Mouse (Mus musculus): ENCODE data around the gene Ccdc159. TPM values are rescaled to one million over a fixed set of nuclear protein-coding genes. Genes with fewer than 3 reads are reported as not detected.

Gene Ccdc159
- polyA plus RNA-seq (2016; fragmentation: Nextera tagmentation; extraction: Ambion mirVana) = 5.2 and 5.7 TPM in 2 replicates

DNA sequence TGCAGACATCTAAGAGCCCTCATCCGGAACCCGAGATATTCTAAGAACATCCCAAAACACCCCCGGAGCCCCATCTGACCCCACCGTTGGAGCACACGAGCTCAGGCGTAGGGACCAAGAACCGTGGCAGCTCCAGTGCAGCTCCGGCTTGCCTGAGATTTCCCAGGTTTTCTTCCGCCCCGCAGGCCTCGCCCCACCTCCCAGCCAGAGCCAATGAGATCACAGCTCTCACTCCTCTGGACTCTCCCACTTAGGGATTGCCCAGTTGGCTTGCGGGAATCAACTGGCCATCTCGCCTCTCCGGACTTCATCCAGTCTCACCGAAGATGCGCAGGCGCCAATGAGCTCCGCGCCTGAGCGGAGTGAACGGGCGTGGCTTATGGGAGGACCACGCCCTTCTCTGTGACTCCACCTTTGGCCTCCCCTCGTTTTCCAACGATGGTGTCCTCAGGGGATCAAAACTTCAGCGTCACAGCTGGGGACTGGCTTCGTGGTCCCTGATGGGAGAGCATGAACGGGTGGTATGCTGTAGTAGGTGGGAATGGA lies at the start of gene Ccdc159, which contains the start of gene Tmem205:
Ccdc159 (plus strand) TSS at position 264 of the 546 bp plus-strand sequence.
Tmem205 (minus strand) TSS at position 349 of the 546 bp plus-strand sequence.
- Histone ChIP-seq H3K4me3 (replicated peaks) (peak within 1 kb of the TSS; percentile 56), H3K4me2 (peak within 1 kb of the TSS; percentile 68), H3K9me3 (no peaks in the 10 kb centered on the region), H3K36me3 (peaks cover 16% of the 10 kb centered on the region), H3K4me1 (replicated peaks) (peaks cover 11% of the 10 kb centered on the region), H3K27me3 (no peaks in the 10 kb centered on the region), H3K9ac (replicated peaks) (peak within 1 kb of the TSS; percentile 64), H3K27ac (peak within 1 kb of the TSS; percentile 46; the same call in 1 of the 2 replicates)
- WGBS = under 1% methylated on average over 28 of the region's 28 CpGs
- peak; percentile 98 for ATAC-seq (ENCODE audit: insufficient number of reproducible peaks, insufficient read depth, low FRiP score, low TSS enrichment, low read depth)

DNA sequence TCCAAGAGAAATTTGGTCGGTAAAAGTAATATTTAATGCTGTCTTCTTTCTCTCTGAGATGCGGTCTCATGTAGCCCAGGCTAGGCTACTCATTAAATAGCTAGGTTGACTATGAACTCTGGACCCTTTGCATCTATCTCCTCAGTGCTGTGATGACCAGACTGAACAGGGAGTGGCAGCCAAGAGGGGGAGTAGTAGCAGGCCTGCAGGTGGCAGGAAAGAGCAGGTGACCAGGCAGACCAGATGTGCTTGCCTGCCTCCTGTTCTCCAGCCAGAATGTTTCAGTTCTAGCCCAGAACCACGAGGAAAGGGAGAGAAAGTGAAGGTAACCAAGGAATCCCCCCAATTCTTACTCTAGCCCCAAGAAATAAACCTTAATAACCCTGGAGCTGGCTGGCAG lies 38.0 kb upstream of the Ccdc159 start:
- no peak overlapping the region for H3K27ac ChIP-seq
- H3K4me1 ChIP-seq (replicated peaks) = no peaks in the 10 kb centered on the region
- no peaks in the 10 kb centered on the region for H3K36me3 ChIP-seq
- no peak for ATAC-seq (ENCODE audit: insufficient number of reproducible peaks, insufficient read depth, low FRiP score, low TSS enrichment, low read depth)
- no peaks in the 10 kb centered on the region for H3K9me3 ChIP-seq
- no peak overlapping the region for H3K4me3 ChIP-seq (replicated peaks)
- H3K27me3 ChIP-seq = peaks cover 8% of the 10 kb centered on the region; the same call in 1 of the 2 replicates
- WGBS = 59% methylated on average over 3 of the region's 3 CpGs
- no peak overlapping the region for H3K4me2 ChIP-seq
- no peak overlapping the region for H3K9ac ChIP-seq (replicated peaks)

- Histone ChIP-seq H3K9ac (replicated peaks) (no peak overlapping the region), H3K36me3 (no peaks in the 10 kb centered on the region), H3K4me2 (peak overlapping the region; percentile 53), H3K4me1 (replicated peaks) (no peaks in the 10 kb centered on the region), H3K9me3 (peaks cover 5% of the 10 kb centered on the region; the same call in 1 of the 2 replicates), H3K27ac (no peak overlapping the region), H3K4me3 (replicated peaks) (peak overlapping the region; percentile 36), H3K27me3 (peaks cover 19% of the 10 kb centered on the region; the same call in 1 of the 2 replicates)
- 15% methylated on average over 10 of the region's 10 CpGs for WGBS
- ATAC-seq (ENCODE audit: insufficient number of reproducible peaks, insufficient read depth, low FRiP score, low TSS enrichment, low read depth) = peak; percentile 67
These were observed 25.9 kb upstream of the Ccdc159 start for GRCm38 (mm10) chr9:21901223-21901820.

DNA sequence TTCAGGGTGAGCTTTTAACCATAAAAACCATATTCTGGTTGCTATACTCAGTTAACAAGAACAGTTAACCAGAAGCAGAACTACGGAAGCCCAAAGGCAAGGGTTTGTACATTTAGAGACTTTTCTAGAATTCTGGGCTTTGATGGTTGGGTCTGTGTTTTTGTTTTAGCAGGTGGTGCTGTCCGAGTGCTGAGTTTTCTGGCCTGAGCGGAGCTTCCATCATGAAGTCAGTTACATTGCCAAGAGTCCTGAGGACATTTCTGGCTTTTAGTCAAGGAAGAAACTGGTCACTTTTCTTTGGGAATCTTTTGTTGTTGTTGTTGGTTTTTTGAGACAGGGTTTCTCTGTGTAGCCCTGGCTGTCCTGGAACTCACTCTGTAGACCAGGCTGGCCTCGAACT lies 23.2 kb upstream of the Ccdc159 start:
- H3K27ac ChIP-seq = no peak overlapping the region
- H3K9ac ChIP-seq (replicated peaks) = no peak overlapping the region
- H3K36me3 ChIP-seq = no peaks in the 10 kb centered on the region
- ATAC-seq (ENCODE audit: insufficient number of reproducible peaks, insufficient read depth, low FRiP score, low TSS enrichment, low read depth) = no peak
- WGBS = 87% methylated on average over 4 of the region's 4 CpGs
- H3K4me2 ChIP-seq = no peak overlapping the region
- peaks cover 16% of the 10 kb centered on the region; the same call in 1 of the 2 replicates for H3K27me3 ChIP-seq
- H3K4me1 ChIP-seq (replicated peaks) = no peaks in the 10 kb centered on the region
- H3K9me3 ChIP-seq = peaks cover 5% of the 10 kb centered on the region; the same call in 1 of the 2 replicates
- H3K4me3 ChIP-seq (replicated peaks) = no peak overlapping the region

- no peak for ATAC-seq (ENCODE audit: insufficient number of reproducible peaks, insufficient read depth, low FRiP score, low TSS enrichment, low read depth)
- no peak overlapping the region for H3K4me3 ChIP-seq (replicated peaks)
- WGBS = 73% methylated on average over 11 of the region's 11 CpGs
These were observed 19.1 kb upstream of the Ccdc159 start for GRCm38 (mm10) chr9:21908216-21908615.

GRCm38 (mm10) chr9:21909474-21910223 lies 17.6 kb upstream of the Ccdc159 start:
- no peaks in the 10 kb centered on the region for H3K27me3 ChIP-seq
- no peak overlapping the region for H3K4me3 ChIP-seq (replicated peaks)
- WGBS = 73% methylated on average over 10 of the region's 10 CpGs
- H3K9me3 ChIP-seq = peaks cover 5% of the 10 kb centered on the region; the same call in 1 of the 2 replicates
- no peak overlapping the region for H3K4me2 ChIP-seq
- H3K36me3 ChIP-seq = no peaks in the 10 kb centered on the region
- no peak for ATAC-seq (ENCODE audit: insufficient number of reproducible peaks, insufficient read depth, low FRiP score, low TSS enrichment, low read depth)
- no peaks in the 10 kb centered on the region for H3K4me1 ChIP-seq (replicated peaks)
- no peak overlapping the region for H3K9ac ChIP-seq (replicated peaks)
- H3K27ac ChIP-seq = no peak overlapping the region

More at GRCm38 (mm10) chr9:21908216-21908615, 19.1 kb upstream of the Ccdc159 start:
- no peak overlapping the region for H3K9ac ChIP-seq (replicated peaks)
- no peak overlapping the region for H3K4me2 ChIP-seq
- peaks cover 5% of the 10 kb centered on the region; the same call in 1 of the 2 replicates for H3K9me3 ChIP-seq
- no peaks in the 10 kb centered on the region for H3K4me1 ChIP-seq (replicated peaks)
- H3K27ac ChIP-seq = no peak overlapping the region
- H3K27me3 ChIP-seq = 0 out of 2 replicates have a peak, but pooled peaks cover 8% of the 10 kb centered on the region
- no peaks in the 10 kb centered on the region for H3K36me3 ChIP-seq

DNA sequence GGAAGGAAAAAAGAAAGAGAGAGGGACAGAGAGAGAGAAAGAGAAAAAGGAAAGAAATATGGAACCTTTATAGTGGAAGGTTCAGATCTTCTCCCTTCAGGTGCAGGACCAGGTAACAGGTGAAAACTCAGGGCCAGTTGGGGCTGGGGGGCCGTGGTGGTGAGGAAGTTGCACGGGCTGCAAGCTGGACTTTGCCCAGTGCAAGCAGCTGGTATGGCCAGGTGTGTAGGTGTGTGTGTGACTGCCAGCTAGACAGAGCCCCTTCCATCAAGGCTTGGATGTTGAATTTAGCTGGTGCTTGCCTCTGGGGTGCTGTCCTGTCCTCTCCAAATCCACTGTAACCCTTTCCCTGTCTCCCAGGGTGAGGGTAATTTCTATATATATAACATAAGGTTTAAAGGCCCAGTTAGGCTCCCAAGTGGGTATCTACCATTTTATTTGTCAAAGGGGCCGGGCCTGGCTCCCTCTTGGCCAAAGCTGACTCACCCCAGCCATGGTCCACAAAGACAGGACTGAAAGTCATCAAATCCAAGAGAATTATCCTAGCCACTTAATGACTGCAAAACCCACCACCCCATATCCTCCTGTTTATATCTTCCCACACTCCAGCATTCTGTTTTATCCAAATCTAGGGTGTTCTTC lies 10.3 kb upstream of the Ccdc159 start:
- Histone ChIP-seq H3K36me3 (peaks cover 4% of the 10 kb centered on the region; the same call in 1 of the 2 replicates), H3K27me3 (peaks cover 26% of the 10 kb centered on the region), H3K4me2 (peak overlapping the region; percentile 97), H3K27ac (no peak overlapping the region), H3K4me3 (replicated peaks) (peak overlapping the region; percentile 62), H3K9me3 (no peaks in the 10 kb centered on the region), H3K4me1 (replicated peaks) (peaks cover 7% of the 10 kb centered on the region), H3K9ac (replicated peaks) (no peak overlapping the region)
- WGBS = 57% methylated on average over 3 of the region's 3 CpGs
- no peak for ATAC-seq (ENCODE audit: insufficient number of reproducible peaks, insufficient read depth, low FRiP score, low TSS enrichment, low read depth)

GRCm38 (mm10) chr9:21917493-21918034 lies 9.7 kb upstream of the Ccdc159 start:
- Histone ChIP-seq H3K9ac (replicated peaks) (peak overlapping the region; percentile 66), H3K36me3 (peaks cover 7% of the 10 kb centered on the region; the same call in 1 of the 2 replicates), H3K9me3 (no peaks in the 10 kb centered on the region), H3K4me1 (replicated peaks) (peaks cover 7% of the 10 kb centered on the region), H3K4me3 (replicated peaks) (peak overlapping the region; percentile 62), H3K27ac (no peak overlapping the region), H3K27me3 (peaks cover 26% of the 10 kb centered on the region), H3K4me2 (peak overlapping the region; percentile 97)
- no peak; the same call in none of the 2 replicates for ATAC-seq (ENCODE audit: insufficient number of reproducible peaks, insufficient read depth, low FRiP score, low TSS enrichment, low read depth)
- WGBS = 2% methylated on average over 35 of the region's 35 CpGs

GRCm38 (mm10) chr9:21918035-21918592 lies 9.2 kb upstream of the Ccdc159 start, which contains the start of gene Rab3d:
Rab3d (minus strand) TSS chr9:21918192.
- peaks cover 26% of the 10 kb centered on the region for H3K27me3 ChIP-seq
- H3K27ac ChIP-seq = no peak within 1 kb of the TSS
- ATAC-seq (ENCODE audit: insufficient number of reproducible peaks, insufficient read depth, low FRiP score, low TSS enrichment, low read depth) = peak; percentile 88
- peak within 1 kb of the TSS; percentile 62 for H3K4me3 ChIP-seq (replicated peaks)
- H3K9ac ChIP-seq (replicated peaks) = peak within 1 kb of the TSS; percentile 66
- no peaks in the 10 kb centered on the region for H3K9me3 ChIP-seq
- H3K4me2 ChIP-seq = peak within 1 kb of the TSS; percentile 97
- WGBS = under 1% methylated on average over 36 of the region's 36 CpGs
- H3K36me3 ChIP-seq = peaks cover 7% of the 10 kb centered on the region; the same call in 1 of the 2 replicates
- peaks cover 7% of the 10 kb centered on the region for H3K4me1 ChIP-seq (replicated peaks)

- peak overlapping the region; percentile 62; the same call in 1 of the 2 replicates for H3K4me3 ChIP-seq (replicated peaks)
- WGBS = 17% methylated on average over 5 of the region's 5 CpGs
These were observed 8.4 kb upstream of the Ccdc159 start for GRCm38 (mm10) chr9:21918692-21919384.

More at GRCm38 (mm10) chr9:21918692-21919384, 8.4 kb upstream of the Ccdc159 start:
- Histone ChIP-seq H3K27me3 (peaks cover 26% of the 10 kb centered on the region), H3K27ac (no peak overlapping the region), H3K4me2 (peak overlapping the region; percentile 97), H3K36me3 (peaks cover 8% of the 10 kb centered on the region), H3K9me3 (no peaks in the 10 kb centered on the region), H3K9ac (replicated peaks) (no peak overlapping the region), H3K4me1 (replicated peaks) (peaks cover 7% of the 10 kb centered on the region)
- ATAC-seq (ENCODE audit: insufficient number of reproducible peaks, insufficient read depth, low FRiP score, low TSS enrichment, low read depth) = no peak
